Mouse (Mus musculus): ENCODE measurements around the gene Olfr1496. TPM values are rescaled to one million over a fixed set of nuclear protein-coding genes. Genes with fewer than 3 reads are reported as not detected.
"Not testable (repeated sequence)": the region's sequence is repeated elsewhere in the genome, so short reads cannot be mapped to it uniquely, and the experiment has no call there.

The Olfr1496 gene
- polyA plus RNA-seq (2014; fragmentation: Nextera tagmentation; extraction: Ambion mirVana): not detected in 2 replicates

- no peak within 1 kb of the TSS for H3K9ac ChIP-seq (replicated peaks; ENCODE audit: low read length)
- DNase-seq (no peak), ATAC-seq (ENCODE audit: low FRiP score, low TSS enrichment) (no peak)
- H3K27ac ChIP-seq (replicated peaks; ENCODE audit: low read depth, low read length): no peak within 1 kb of the TSS
- H3K4me3 ChIP-seq (replicated peaks; ENCODE audit: low read depth, low read length): no peak within 1 kb of the TSS
- no peaks in the 10 kb centered on the region for H3K27me3 ChIP-seq (ENCODE audit: control insufficient read depth, insufficient read depth, low read length)
- H3K36me3 ChIP-seq (ENCODE audit: control insufficient read depth, insufficient read depth, low read length): no peaks in the 10 kb centered on the region
- no peak within 1 kb of the TSS for H3K4me2 ChIP-seq (ENCODE audit: low read length)
- no peaks in the 10 kb centered on the region for H3K4me1 ChIP-seq (ENCODE audit: control insufficient read depth, insufficient read depth, low read length)
- H3K9me3 ChIP-seq (ENCODE audit: control insufficient read depth, low read length): no peaks in the 10 kb centered on the region
- WGBS: 94% methylated on average over 1 of the region's 1 CpGs
These were observed at the start of gene Olfr1496 for GRCm38 (mm10) chr19:13777578-13777977. Gene Olfr1496 (plus strand): TSS chr19:13777878.

GRCm38 (mm10) chr19:13739428-13739827 is 38.2 kb upstream of the Olfr1496 start, which contains the start of gene Olfr1494:
Gene Olfr1494 (plus strand): TSS chr19:13739728.
- Histone ChIP-seq H3K36me3 (ENCODE audit: control insufficient read depth, insufficient read depth, low read length) (no peaks in the 10 kb centered on the region), H3K4me1 (ENCODE audit: control insufficient read depth, insufficient read depth, low read length) (no peaks in the 10 kb centered on the region), H3K4me3 (replicated peaks; ENCODE audit: low read depth, low read length) (no peak within 1 kb of the TSS), H3K27me3 (ENCODE audit: control insufficient read depth, insufficient read depth, low read length) (no peaks in the 10 kb centered on the region), H3K9me3 (ENCODE audit: control insufficient read depth, low read length) (no peaks in the 10 kb centered on the region), H3K27ac (replicated peaks; ENCODE audit: low read depth, low read length) (no peak within 1 kb of the TSS), H3K4me2 (ENCODE audit: low read length) (no peak within 1 kb of the TSS), H3K9ac (replicated peaks; ENCODE audit: low read length) (no peak within 1 kb of the TSS)
- no peak for ATAC-seq (ENCODE audit: low FRiP score, low TSS enrichment)
- 90% methylated on average over 4 of the region's 4 CpGs for WGBS
- DNase-seq: no peak

GRCm38 (mm10) chr19:13749366-13749765 is 28.3 kb upstream of the Olfr1496 start:
- no peak overlapping the region for H3K4me2 ChIP-seq (ENCODE audit: low read length)
- no peak overlapping the region for H3K27ac ChIP-seq (replicated peaks; ENCODE audit: low read depth, low read length)
- H3K36me3 ChIP-seq (ENCODE audit: control insufficient read depth, insufficient read depth, low read length): no peaks in the 10 kb centered on the region
- no peak for DNase-seq
- no peak for ATAC-seq (ENCODE audit: low FRiP score, low TSS enrichment)
- no peaks in the 10 kb centered on the region for H3K27me3 ChIP-seq (ENCODE audit: control insufficient read depth, insufficient read depth, low read length)
- H3K4me1 ChIP-seq (ENCODE audit: control insufficient read depth, insufficient read depth, low read length): no peaks in the 10 kb centered on the region
- H3K9me3 ChIP-seq (ENCODE audit: control insufficient read depth, low read length): no peaks in the 10 kb centered on the region
- H3K4me3 ChIP-seq (replicated peaks; ENCODE audit: low read depth, low read length): no peak overlapping the region
- H3K9ac ChIP-seq (replicated peaks; ENCODE audit: low read length): no peak overlapping the region
- WGBS: 97% methylated on average over 1 of the region's 1 CpGs

- WGBS: 84% methylated on average over 3 of the region's 3 CpGs
- H3K4me3 ChIP-seq (replicated peaks; ENCODE audit: low read depth, low read length): no peak within 1 kb of the TSS
- H3K4me1 ChIP-seq (ENCODE audit: control insufficient read depth, insufficient read depth, low read length): no peaks in the 10 kb centered on the region
- no peaks in the 10 kb centered on the region for H3K36me3 ChIP-seq (ENCODE audit: control insufficient read depth, insufficient read depth, low read length)
- no peaks in the 10 kb centered on the region for H3K9me3 ChIP-seq (ENCODE audit: control insufficient read depth, low read length)
- no peaks in the 10 kb centered on the region for H3K27me3 ChIP-seq (ENCODE audit: control insufficient read depth, insufficient read depth, low read length)
- no peak within 1 kb of the TSS for H3K4me2 ChIP-seq (ENCODE audit: low read length)
- no peak within 1 kb of the TSS for H3K27ac ChIP-seq (replicated peaks; ENCODE audit: low read depth, low read length)
- H3K9ac ChIP-seq (replicated peaks; ENCODE audit: low read length): no peak within 1 kb of the TSS
- DNase-seq (no peak), ATAC-seq (ENCODE audit: low FRiP score, low TSS enrichment) (no peak)
These were observed 13.4 kb upstream of the Olfr1496 start, which contains the start of gene Olfr1495 for GRCm38 (mm10) chr19:13764306-13764705. Gene Olfr1495 (plus strand): TSS chr19:13764606.

- 93% methylated on average over 9 of the region's 9 CpGs for whole genome bisulfite sequencing
- Histone ChIP-seq H3K4me1 (ENCODE audit: control insufficient read depth, insufficient read depth, low read length) (no peaks in the 10 kb centered on the region), H3K4me2 (ENCODE audit: low read length) (no peak overlapping the region), H3K36me3 (ENCODE audit: control insufficient read depth, insufficient read depth, low read length) (no peaks in the 10 kb centered on the region), H3K27ac (replicated peaks; ENCODE audit: low read depth, low read length) (no peak overlapping the region), H3K27me3 (ENCODE audit: control insufficient read depth, insufficient read depth, low read length) (no peaks in the 10 kb centered on the region), H3K9me3 (ENCODE audit: control insufficient read depth, low read length) (no peaks in the 10 kb centered on the region), H3K9ac (replicated peaks; ENCODE audit: low read length) (no peak overlapping the region), H3K4me3 (replicated peaks; ENCODE audit: low read depth, low read length) (no peak overlapping the region)
- ATAC-seq (ENCODE audit: low FRiP score, low TSS enrichment) (no peak), DNase-seq (no peak)
These were observed 9.0 kb upstream of the Olfr1496 start for GRCm38 (mm10) chr19:13768565-13769276.

GRCm38 (mm10) chr19:13798102-13798501 is 20.4 kb downstream of the Olfr1496 start, which contains the start of gene Olfr1497:
Gene Olfr1497 (minus strand): TSS chr19:13798202.
- Histone ChIP-seq H3K36me3 (ENCODE audit: control insufficient read depth, insufficient read depth, low read length) (no peaks in the 10 kb centered on the region), H3K9ac (replicated peaks; ENCODE audit: low read length) (no peak within 1 kb of the TSS), H3K4me3 (replicated peaks; ENCODE audit: low read depth, low read length) (no peak within 1 kb of the TSS), H3K27me3 (ENCODE audit: control insufficient read depth, insufficient read depth, low read length) (no peaks in the 10 kb centered on the region), H3K4me2 (ENCODE audit: low read length) (no peak within 1 kb of the TSS), H3K9me3 (ENCODE audit: control insufficient read depth, low read length) (no peaks in the 10 kb centered on the region), H3K4me1 (ENCODE audit: control insufficient read depth, insufficient read depth, low read length) (no peaks in the 10 kb centered on the region), H3K27ac (replicated peaks; ENCODE audit: low read depth, low read length) (no peak within 1 kb of the TSS)
- no peak for ATAC-seq (ENCODE audit: low FRiP score, low TSS enrichment)
- DNase-seq: no peak

- not testable (repeated sequence) for ATAC-seq (ENCODE audit: low FRiP score, low TSS enrichment); H3K27ac ChIP-seq (replicated peaks; ENCODE audit: low read depth, low read length); H3K4me2 ChIP-seq (ENCODE audit: low read length); H3K4me3 ChIP-seq (replicated peaks; ENCODE audit: low read depth, low read length); H3K4me1 ChIP-seq (ENCODE audit: control insufficient read depth, insufficient read depth, low read length); H3K9ac ChIP-seq (replicated peaks; ENCODE audit: low read length); H3K9me3 ChIP-seq (ENCODE audit: control insufficient read depth, low read length); DNase-seq; H3K36me3 ChIP-seq (ENCODE audit: control insufficient read depth, insufficient read depth, low read length); H3K27me3 ChIP-seq (ENCODE audit: control insufficient read depth, insufficient read depth, low read length)
- WGBS: 61% methylated on average over 1 of the region's 1 CpGs
These were observed 27.8 kb downstream of the Olfr1496 start for GRCm38 (mm10) chr19:13805486-13805885.

GRCm38 (mm10) chr19:13812823-13813222 is 35.1 kb downstream of the Olfr1496 start:
- H3K4me3 ChIP-seq (replicated peaks; ENCODE audit: low read depth, low read length): no peak overlapping the region
- no peak overlapping the region for H3K27ac ChIP-seq (replicated peaks; ENCODE audit: low read depth, low read length)
- H3K4me1 ChIP-seq (ENCODE audit: control insufficient read depth, insufficient read depth, low read length): no peaks in the 10 kb centered on the region
- H3K36me3 ChIP-seq (ENCODE audit: control insufficient read depth, insufficient read depth, low read length): no peaks in the 10 kb centered on the region
- H3K9ac ChIP-seq (replicated peaks; ENCODE audit: low read length): no peak overlapping the region
- H3K27me3 ChIP-seq (ENCODE audit: control insufficient read depth, insufficient read depth, low read length): no peaks in the 10 kb centered on the region
- DNase-seq (no peak), ATAC-seq (ENCODE audit: low FRiP score, low TSS enrichment) (no peak)
- 66% methylated on average over 2 of the region's 2 CpGs for WGBS
- H3K4me2 ChIP-seq (ENCODE audit: low read length): no peak overlapping the region
- H3K9me3 ChIP-seq (ENCODE audit: control insufficient read depth, low read length): no peaks in the 10 kb centered on the region

- H3K27ac ChIP-seq (replicated peaks; ENCODE audit: low read depth, low read length): no peak overlapping the region
- ATAC-seq (ENCODE audit: low FRiP score, low TSS enrichment) (no peak), DNase-seq (peak; percentile 62)
- H3K36me3 ChIP-seq (ENCODE audit: control insufficient read depth, insufficient read depth, low read length): no peaks in the 10 kb centered on the region
- 40% methylated on average over 5 of the region's 5 CpGs for WGBS
- no peak overlapping the region for H3K4me3 ChIP-seq (replicated peaks; ENCODE audit: low read depth, low read length)
- H3K9ac ChIP-seq (replicated peaks; ENCODE audit: low read length): no peak overlapping the region
- no peak overlapping the region for H3K4me2 ChIP-seq (ENCODE audit: low read length)
- no peaks in the 10 kb centered on the region for H3K4me1 ChIP-seq (ENCODE audit: control insufficient read depth, insufficient read depth, low read length)
- H3K27me3 ChIP-seq (ENCODE audit: control insufficient read depth, insufficient read depth, low read length): no peaks in the 10 kb centered on the region
- H3K9me3 ChIP-seq (ENCODE audit: control insufficient read depth, low read length): no peaks in the 10 kb centered on the region
These were observed 41.1 kb downstream of the Olfr1496 start for GRCm38 (mm10) chr19:13818827-13819226.

All from midbrain, embryonic 14.5 days (tissue).